Mouse (Mus musculus) intestine, embryonic 15.5 days (tissue): Measurements from ENCODE around the gene Gpd1l. TPM values are rescaled to one million over a fixed set of nuclear protein-coding genes. Genes with fewer than 3 reads are reported as not detected.

ENCODE experiments used
- ATAC-seq: fragments of 200-750 bp; cut with Nextera tagmentation; 2 replicates; pipeline ENCODE4 v1.8.0; 2017; ENCODE audit warnings: moderate TSS enrichment, moderate library complexity
- H3K27ac ChIP-seq: fragments of 300-500 bp; sonication (generic); 2 replicates; pipeline ENCODE4 v1.5.1; 2015; ENCODE audit warnings: mild to moderate bottlenecking, inconsistent platforms
- H3K27me3 ChIP-seq: fragments of 300-500 bp; sonication (generic); replicated peaks from 2 replicates; pipeline ENCODE4 v1.6.1; 2015; ENCODE audit warnings: inconsistent platforms
- H3K36me3 ChIP-seq: fragments of 300-500 bp; sonication (generic); 2 replicates; pipeline ENCODE4 v1.6.1; 2015; ENCODE audit warnings: inconsistent platforms
- H3K4me1 ChIP-seq: fragments of 300-500 bp; sonication (generic); replicated peaks from 2 replicates; pipeline ENCODE4 v1.6.1; 2015; ENCODE audit warnings: inconsistent platforms
- H3K4me2 ChIP-seq: fragments of 300-500 bp; sonication (generic); replicated peaks from 2 replicates; pipeline ENCODE4 v1.6.1; 2015; ENCODE audit warnings: mild to moderate bottlenecking, inconsistent platforms
- H3K4me3 ChIP-seq: fragments of 300-500 bp; sonication (generic); replicated peaks from 2 replicates; pipeline ENCODE4 v1.5.1; 2015; ENCODE audit warnings: inconsistent platforms
- H3K9ac ChIP-seq: fragments of 300-500 bp; sonication (generic); 2 replicates; pipeline ENCODE4 v1.6.1; 2015; ENCODE audit warnings: inconsistent platforms
- H3K9me3 ChIP-seq: fragments of 300-500 bp; sonication (generic); 2 replicates; pipeline ENCODE4 v1.6.1; 2016; ENCODE audit warnings: inconsistent platforms
- WGBS: fragments of 180-500 bp; shearing (Covaris S2); methylation state at CpG from one replicate; pipeline ENCODE4 v1.1.7; 2015; 5-methylcytosine and 5-hydroxymethylcytosine counted together
- polyA plus RNA-seq: library from polyadenylated mRNA; unstranded; fragments of >200 nt; fragmentation: Nextera tagmentation; extraction: Ambion mirVana; gene quantifications from 2 replicates; pipeline ENCODE4 v1.2.1, GENCODE M21; 2015

Gene Gpd1l
- polyA plus RNA-seq, 1 experiment from 2014 or later: 21.8 TPM

- no peak for ATAC-seq
- WGBS: 50% methylated on average over 5 of the region's 5 CpGs
Observed at GRCm38 (mm10) chr9:114924511-114924910, 9.3 kb downstream of the Gpd1l start.

DNA sequence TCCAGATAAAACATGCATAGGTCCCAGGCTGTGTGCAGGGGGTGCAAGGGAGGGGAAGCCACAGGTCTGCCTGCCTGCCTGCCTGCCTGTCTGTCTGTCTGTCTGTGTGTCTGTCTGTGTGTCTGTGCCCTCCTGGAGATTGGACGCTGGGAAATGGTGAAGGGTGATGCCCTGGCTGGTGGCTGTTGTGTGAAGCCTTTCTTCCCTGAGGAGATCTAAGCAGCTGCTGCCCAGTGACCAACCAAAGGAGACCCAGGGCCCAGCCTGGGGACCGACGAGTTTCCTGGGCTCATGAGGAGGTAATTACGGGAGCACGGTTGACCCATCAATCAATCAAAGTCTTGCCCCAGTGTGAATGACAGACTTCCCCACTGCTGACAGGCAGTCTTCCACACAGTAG, 11.6 kb downstream of the Gpd1l start:
- no peak for ATAC-seq
- 67% methylated on average over 5 of the region's 5 CpGs for WGBS

More at GRCm38 (mm10) chr9:114924511-114924910, 9.3 kb downstream of the Gpd1l start:
- H3K27ac ChIP-seq: no peak overlapping the region
- H3K27me3 ChIP-seq: no peaks in the 10 kb centered on the region
- no peaks in the 10 kb centered on the region for H3K9me3 ChIP-seq
- H3K4me3 ChIP-seq: no peak overlapping the region
- no peaks in the 10 kb centered on the region for H3K4me1 ChIP-seq
- no peak overlapping the region for H3K4me2 ChIP-seq
- H3K36me3 ChIP-seq: no peaks in the 10 kb centered on the region
- no peak overlapping the region for H3K9ac ChIP-seq

GRCm38 (mm10) chr9:114921352-114922081, 12.3 kb downstream of the Gpd1l start:
- Histone ChIP-seq H3K9ac (no peak overlapping the region), H3K27ac (no peak overlapping the region), H3K27me3 (no peaks in the 10 kb centered on the region), H3K4me2 (no peak overlapping the region), H3K36me3 (0 out of 2 replicates have a peak, but pooled peaks cover 5% of the 10 kb centered on the region), H3K4me1 (no peaks in the 10 kb centered on the region), H3K9me3 (no peaks in the 10 kb centered on the region), H3K4me3 (no peak overlapping the region)
- no peak for ATAC-seq
- WGBS: 90% methylated on average over 2 of the region's 2 CpGs

More for the DNA sequence above, 11.6 kb downstream of the Gpd1l start:
- Histone ChIP-seq H3K36me3 (0 out of 2 replicates have a peak, but pooled peaks cover 5% of the 10 kb centered on the region), H3K4me3 (no peak overlapping the region), H3K4me1 (no peaks in the 10 kb centered on the region), H3K9me3 (no peaks in the 10 kb centered on the region), H3K9ac (no peak overlapping the region), H3K4me2 (no peak overlapping the region), H3K27me3 (no peaks in the 10 kb centered on the region), H3K27ac (no peak overlapping the region)

GRCm38 (mm10) chr9:114920569-114920968, 13.2 kb downstream of the Gpd1l start:
- no peak overlapping the region for H3K4me2 ChIP-seq
- H3K36me3 ChIP-seq: 0 out of 2 replicates have a peak, but pooled peaks cover 5% of the 10 kb centered on the region
- 78% methylated on average over 9 of the region's 9 CpGs for WGBS
- no peaks in the 10 kb centered on the region for H3K9me3 ChIP-seq
- H3K27me3 ChIP-seq: no peaks in the 10 kb centered on the region
- H3K4me1 ChIP-seq: no peaks in the 10 kb centered on the region
- ATAC-seq: no peak
- H3K9ac ChIP-seq: no peak overlapping the region
- no peak overlapping the region for H3K4me3 ChIP-seq
- no peak overlapping the region for H3K27ac ChIP-seq

DNA sequence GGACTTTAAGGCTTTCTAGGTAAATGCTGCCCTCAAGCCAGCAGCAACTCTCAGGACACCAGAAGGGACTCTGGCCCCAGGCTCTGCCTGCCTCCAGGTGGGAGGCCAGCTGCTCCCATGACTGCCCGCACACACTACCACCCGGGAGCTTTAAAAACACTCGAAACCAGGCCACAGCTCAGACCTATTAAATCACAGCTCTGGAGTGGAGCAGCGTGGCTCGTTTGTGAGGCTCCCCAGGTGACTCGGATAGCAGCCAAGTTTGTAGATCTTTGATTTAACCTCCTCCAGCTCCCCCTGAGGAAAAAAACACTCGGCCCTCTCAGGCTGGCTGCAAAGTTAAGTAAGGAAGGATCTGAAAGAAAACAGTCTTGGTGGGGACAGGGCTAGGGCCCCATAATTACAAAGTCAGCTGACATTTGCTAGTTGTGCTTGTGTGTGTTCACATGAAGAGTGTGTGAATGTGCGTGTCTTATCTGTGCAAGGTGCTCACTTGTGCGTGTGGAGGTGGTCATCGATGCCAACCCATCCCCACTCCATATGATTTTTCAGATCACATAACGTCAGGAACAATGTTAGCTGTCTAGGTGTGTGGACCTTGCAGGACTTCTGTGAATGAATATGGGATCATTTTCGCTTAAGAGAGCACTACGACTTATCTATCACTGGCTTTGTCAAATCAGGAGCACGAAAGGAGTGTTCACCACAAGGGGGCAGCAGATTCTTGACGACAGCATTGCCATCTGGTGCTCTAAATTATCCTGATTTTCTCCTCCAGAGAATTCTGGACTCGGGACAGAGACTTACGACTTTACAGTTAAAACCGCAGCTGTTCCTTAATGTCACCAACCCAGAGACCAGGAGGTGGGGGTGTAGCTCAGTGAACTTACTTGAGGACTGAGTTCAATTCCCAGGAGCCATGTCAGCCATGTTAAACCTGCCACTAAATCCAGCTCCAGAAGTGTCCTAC, 20.8 kb downstream of the Gpd1l start:
- no peak overlapping the region for H3K27ac ChIP-seq
- no peaks in the 10 kb centered on the region for H3K27me3 ChIP-seq
- H3K9me3 ChIP-seq: no peaks in the 10 kb centered on the region
- H3K36me3 ChIP-seq: no peaks in the 10 kb centered on the region; the same call in 1 of the 2 replicates
- H3K9ac ChIP-seq: no peak overlapping the region
- no peak overlapping the region for H3K4me3 ChIP-seq
- 50% methylated on average over 18 of the region's 18 CpGs for WGBS
- H3K4me2 ChIP-seq: no peak overlapping the region
- no peaks in the 10 kb centered on the region for H3K4me1 ChIP-seq
- ATAC-seq: no peak

DNA sequence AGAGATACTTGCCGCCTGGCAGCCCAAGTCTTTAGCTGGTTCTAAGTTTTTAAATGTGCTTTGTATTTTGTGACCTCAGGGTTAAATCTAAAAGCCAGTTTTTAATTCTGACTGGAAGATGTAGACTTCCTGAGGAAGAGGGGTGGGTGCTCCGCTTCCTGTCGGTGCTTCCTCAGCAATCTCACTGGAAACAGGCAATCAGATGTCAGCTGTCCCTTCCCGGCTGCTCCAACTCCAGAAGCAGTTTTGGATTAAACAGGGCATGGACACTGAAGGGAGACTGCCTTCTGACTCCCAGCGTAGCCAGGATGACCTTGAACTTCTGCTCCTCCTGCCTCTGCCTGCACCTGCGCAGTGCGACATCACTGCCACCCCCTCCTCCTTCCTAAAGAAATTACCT, 26.3 kb downstream of the Gpd1l start:
- H3K4me2 ChIP-seq: no peak overlapping the region
- ATAC-seq: no peak
- no peak overlapping the region for H3K27ac ChIP-seq
- no peak overlapping the region for H3K9ac ChIP-seq
- H3K27me3 ChIP-seq: no peaks in the 10 kb centered on the region
- no peaks in the 10 kb centered on the region for H3K4me1 ChIP-seq
- H3K4me3 ChIP-seq: no peak overlapping the region
- peaks cover 2% of the 10 kb centered on the region; the same call in 1 of the 2 replicates for H3K36me3 ChIP-seq
- no peaks in the 10 kb centered on the region for H3K9me3 ChIP-seq
- 77% methylated on average over 7 of the region's 7 CpGs for WGBS

DNA sequence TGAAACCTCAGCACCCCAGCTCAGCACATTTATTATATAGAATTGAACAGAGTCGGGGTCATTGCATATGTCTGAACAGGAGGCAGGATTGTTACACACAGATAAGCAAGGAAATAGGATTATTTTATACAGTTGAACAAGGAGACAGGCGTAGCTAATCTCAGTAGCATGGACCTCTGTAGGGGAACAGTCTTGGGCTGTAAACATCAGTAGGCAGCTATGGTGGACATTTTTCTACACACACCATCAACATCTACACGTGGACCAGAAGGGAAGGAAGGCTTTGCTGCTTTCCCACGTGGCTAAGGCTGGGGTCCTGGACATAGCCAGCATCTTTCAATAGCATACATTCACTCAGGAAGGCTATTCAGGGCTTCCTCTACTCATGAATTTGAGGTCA, 37.9 kb downstream of the Gpd1l start:
- Histone ChIP-seq H3K9me3 (no peaks in the 10 kb centered on the region), H3K27ac (no peak overlapping the region), H3K4me3 (no peak overlapping the region), H3K4me2 (no peak overlapping the region), H3K4me1 (no peaks in the 10 kb centered on the region), H3K36me3 (no peaks in the 10 kb centered on the region), H3K27me3 (no peaks in the 10 kb centered on the region), H3K9ac (no peak overlapping the region)
- 76% methylated on average over 4 of the region's 4 CpGs for whole genome bisulfite sequencing
- ATAC-seq: no peak

DNA sequence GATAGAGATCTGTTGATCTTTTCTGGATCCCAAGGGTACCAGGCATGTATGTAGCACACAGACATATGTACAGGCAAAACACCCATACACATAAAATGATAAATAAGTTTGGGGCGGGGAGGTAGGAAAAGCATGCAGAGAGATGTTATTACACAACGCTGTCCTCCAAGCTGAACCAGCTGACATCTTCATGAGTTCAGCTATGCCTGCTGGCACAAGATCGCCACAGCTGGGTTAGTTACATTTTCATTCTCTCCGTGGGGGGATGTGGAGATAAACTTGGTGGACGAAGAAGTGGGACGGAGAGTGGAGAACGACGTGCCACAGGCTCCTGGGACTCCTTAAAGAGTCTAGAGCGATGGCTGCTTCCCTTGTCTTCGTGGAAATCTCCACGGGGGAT, 40.8 kb downstream of the Gpd1l start:
- Histone ChIP-seq H3K4me1 (no peaks in the 10 kb centered on the region), H3K27ac (no peak overlapping the region), H3K4me2 (peak overlapping the region; percentile 33), H3K27me3 (no peaks in the 10 kb centered on the region), H3K9ac (no peak overlapping the region), H3K36me3 (no peaks in the 10 kb centered on the region), H3K4me3 (no peak overlapping the region), H3K9me3 (no peaks in the 10 kb centered on the region)
- no peak for ATAC-seq
- 64% methylated on average over 11 of the region's 11 CpGs for WGBS

DNA sequence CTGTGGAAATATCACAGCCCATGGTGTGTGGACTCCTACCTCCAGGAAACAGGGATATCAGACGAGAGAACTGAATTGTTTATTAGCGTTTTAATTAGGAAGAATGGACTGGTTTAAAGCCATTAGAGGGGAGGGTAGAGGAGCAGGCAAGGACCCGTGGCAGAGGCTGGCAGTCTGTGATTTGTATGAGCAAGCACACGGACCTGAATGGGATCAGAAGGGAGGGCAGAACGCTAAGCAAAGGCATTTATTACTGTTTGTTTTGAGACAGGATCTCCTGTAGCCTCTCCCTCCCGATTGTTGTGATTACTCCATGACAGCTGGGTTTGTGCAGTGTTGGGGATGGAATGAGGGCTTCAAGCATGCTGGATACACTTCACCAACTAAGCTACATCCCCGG, 43.4 kb downstream of the Gpd1l start:
- no peak overlapping the region for H3K4me2 ChIP-seq

DNA sequence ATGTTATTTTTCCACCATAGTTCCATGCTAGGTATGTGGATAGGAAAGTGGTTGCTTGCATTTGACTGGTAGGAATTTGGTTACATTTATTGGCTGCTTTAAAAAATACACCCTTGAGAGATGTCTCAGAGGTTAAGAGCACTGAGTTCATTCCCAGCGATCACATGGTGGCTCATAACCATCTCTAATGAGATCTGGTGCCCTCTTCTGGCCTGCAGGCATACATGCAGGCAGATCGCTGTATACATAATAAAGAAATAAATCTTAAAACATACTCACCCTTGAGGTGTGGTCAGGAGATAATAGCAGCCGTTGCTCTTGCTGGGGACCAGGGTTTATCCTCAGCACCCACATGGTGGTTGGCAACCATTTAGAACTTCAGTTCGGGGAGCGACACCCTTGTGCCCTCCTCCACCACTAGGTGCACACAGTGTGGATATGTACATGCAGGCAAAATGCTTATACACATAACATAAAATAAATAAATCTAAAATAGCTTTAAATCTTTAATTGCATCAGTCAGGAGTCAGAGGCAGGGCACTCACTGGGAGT, 44.9 kb downstream of the Gpd1l start:
- no peak overlapping the region for H3K9ac ChIP-seq
- no peaks in the 10 kb centered on the region for H3K9me3 ChIP-seq
- no peaks in the 10 kb centered on the region for H3K4me1 ChIP-seq
- 84% methylated on average over 5 of the region's 5 CpGs for WGBS
- H3K27me3 ChIP-seq: no peaks in the 10 kb centered on the region
- no peak overlapping the region for H3K4me2 ChIP-seq
- no peak overlapping the region for H3K27ac ChIP-seq
- ATAC-seq: no peak
- no peaks in the 10 kb centered on the region for H3K36me3 ChIP-seq
- no peak overlapping the region for H3K4me3 ChIP-seq

More for the DNA sequence above, 43.4 kb downstream of the Gpd1l start:
- no peak for ATAC-seq
- H3K4me3 ChIP-seq: no peak overlapping the region
- no peaks in the 10 kb centered on the region for H3K27me3 ChIP-seq
- H3K27ac ChIP-seq: no peak overlapping the region
- no peaks in the 10 kb centered on the region for H3K4me1 ChIP-seq
- WGBS: 18% methylated on average over 7 of the region's 7 CpGs
- H3K9ac ChIP-seq: no peak overlapping the region
- no peaks in the 10 kb centered on the region for H3K9me3 ChIP-seq
- no peaks in the 10 kb centered on the region for H3K36me3 ChIP-seq

DNA sequence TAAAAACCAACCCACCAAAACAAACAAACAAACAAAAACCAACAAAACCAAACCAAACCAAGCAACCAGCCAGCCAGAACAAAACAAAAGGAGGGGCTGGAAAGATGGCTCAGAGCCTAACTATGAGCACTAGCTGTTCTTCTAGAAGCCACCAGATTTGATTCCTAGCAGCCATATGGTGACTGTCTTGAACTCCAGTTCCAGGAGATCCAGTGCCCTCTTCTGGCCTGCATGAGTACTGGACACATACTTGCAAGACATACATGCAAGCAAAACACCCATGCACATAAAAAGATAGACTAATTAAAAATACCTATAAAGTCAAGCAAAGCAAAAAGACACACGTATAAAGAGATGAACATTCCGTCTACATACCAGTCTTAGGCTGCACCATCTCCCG, 46.1 kb downstream of the Gpd1l start:
- Histone ChIP-seq H3K27me3 (no peaks in the 10 kb centered on the region), H3K9ac (no peak overlapping the region), H3K4me3 (no peak overlapping the region), H3K9me3 (no peaks in the 10 kb centered on the region), H3K36me3 (no peaks in the 10 kb centered on the region), H3K4me1 (no peaks in the 10 kb centered on the region), H3K4me2 (no peak overlapping the region), H3K27ac (no peak overlapping the region)
- 91% methylated on average over 3 of the region's 3 CpGs for WGBS
- no peak for ATAC-seq

DNA sequence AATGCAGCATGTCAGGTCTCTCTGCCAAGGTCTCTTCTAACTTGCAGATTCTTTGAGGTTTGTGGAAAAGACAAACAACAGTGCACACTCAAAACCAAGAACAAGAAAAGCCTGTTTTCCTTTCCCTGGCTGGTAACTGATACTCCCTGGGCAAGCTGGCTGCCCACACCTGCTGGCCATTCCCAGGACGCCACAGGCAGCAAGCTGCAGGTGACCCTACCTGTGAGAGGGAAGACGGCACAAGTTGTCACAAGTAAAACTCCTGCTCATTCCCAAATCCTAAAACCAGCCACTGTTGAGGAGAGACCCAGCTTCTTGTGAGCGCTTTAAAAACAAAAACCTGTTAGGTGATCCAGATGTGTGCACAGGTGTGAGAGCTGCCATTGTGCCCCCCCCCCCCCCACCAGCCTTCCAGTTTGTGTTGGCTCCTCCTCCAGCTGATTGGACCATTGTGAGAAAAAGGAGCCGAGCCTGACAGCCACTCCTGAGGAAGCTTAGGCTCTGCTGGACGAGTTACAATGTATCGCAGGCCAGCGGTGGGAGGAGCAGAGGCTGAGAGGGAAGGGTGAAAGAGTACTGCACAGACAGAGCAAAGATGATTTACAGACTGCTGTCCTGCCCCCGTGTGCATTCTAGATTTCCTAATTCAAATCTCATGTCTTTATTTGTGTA, 47.7 kb downstream of the Gpd1l start:
- Histone ChIP-seq H3K4me2 (no peak overlapping the region), H3K27ac (no peak overlapping the region), H3K36me3 (no peaks in the 10 kb centered on the region), H3K4me1 (no peaks in the 10 kb centered on the region), H3K9ac (no peak overlapping the region), H3K27me3 (no peaks in the 10 kb centered on the region), H3K9me3 (no peaks in the 10 kb centered on the region), H3K4me3 (no peak overlapping the region)
- peak; percentile 69 for ATAC-seq
- 44% methylated on average over 8 of the region's 8 CpGs for WGBS
